In genomic region chr8:128202158-128202886, GRCm38 (mm10) we compare ENCODE assay signal across 17 mouse cellular contexts.
DNase-seq lines count a peak whose midpoint lies in the region; ATAC-seq and TF ChIP-seq lines count a peak whose summit lies in the region.
"Had no signal": no experiment of that assay in that cellular context is flagged by ENCODE, and none has a peak within 500 bp of the region (broad histone marks: within the 10 kb centered on the region; RNA-seq: fewer than 3 reads in every experiment).

No protein-coding gene starts in this region.

- H3ac ChIP-seq in myocyte (ENCODE audit: control insufficient read depth, insufficient read length): no peak overlapping the region

- WGBS in embryonic facial prominence, embryonic 14.5 days: 77% methylated on average over 4 of the region's 4 CpGs
- 75% methylated on average over 4 of the region's 4 CpGs for WGBS in embryonic facial prominence, embryonic 10.5 days

- no peak overlapping the region for H3K4me2 ChIP-seq in embryonic facial prominence, embryonic 14.5 days (ENCODE audit: low read depth, low read length)
- no peak overlapping the region for H3K4me2 ChIP-seq in myocyte (ENCODE audit: low read depth)
- H3K4me2 ChIP-seq: heart, embryonic 13.5 days; neural tube, embryonic 12.5 days had no signal

- 0 out of 2 replicates have a peak overlapping the region, but pooled peaks have one; percentile 24 for H3K27ac ChIP-seq in embryonic facial prominence, embryonic 14.5 days (replicated peaks; ENCODE audit: low read depth, low read length)
- no peak overlapping the region for H3K27ac ChIP-seq in embryonic facial prominence, embryonic 10.5 days (replicated peaks)
- H3K27ac ChIP-seq: heart, embryonic 13.5 days; neural tube, embryonic 12.5 days had no signal

- H3K79me2 ChIP-seq in myocyte (ENCODE audit: control insufficient read depth, insufficient read depth): no peaks in the 10 kb centered on the region

- no peaks in the 10 kb centered on the region for H3K9me3 ChIP-seq in embryonic facial prominence, embryonic 14.5 days (ENCODE audit: control insufficient read depth, low read length)
- no peaks in the 10 kb centered on the region for H3K9me3 ChIP-seq in embryonic facial prominence, embryonic 10.5 days
- H3K9me3 ChIP-seq: heart, embryonic 13.5 days; neural tube, embryonic 12.5 days had no signal

- ATAC-seq in embryonic facial prominence, embryonic 14.5 days (ENCODE audit: low read depth): no peak
- ATAC-seq: inflammation-experienced regulatory T-cells, adult 6 months; midbrain, embryonic 16.5 days had no signal

- H3K4me1 ChIP-seq in embryonic facial prominence, embryonic 14.5 days (ENCODE audit: control insufficient read depth, insufficient read depth, low read length): peaks cover 7% of the 10 kb centered on the region; the same call in 1 of the 2 replicates
- H3K4me1 ChIP-seq in embryonic facial prominence, embryonic 10.5 days: peaks cover 7% of the 10 kb centered on the region; the same call in 1 of the 2 replicates
- H3K4me1 ChIP-seq: heart, embryonic 13.5 days; neural tube, embryonic 12.5 days had no signal

- no peak for TF ChIP-seq POLR2A in myocyte (IDR thresholded peaks at IDR 0.05; ENCODE audit: insufficient read length, low read depth)

- no peak for DNase-seq in embryonic facial prominence, embryonic 14.5 days (ENCODE audit: low spot score)
- DNase-seq in embryonic facial prominence, embryonic 10.5 days (ENCODE audit: low spot score): no peak
- peak; percentile 18 for DNase-seq in right cerebral cortex, postnatal 25 days
- no peak for DNase-seq in right cerebral cortex, postnatal 4 days
- peak; percentile 42 for DNase-seq in brain, adult 2 months (ENCODE audit: low read depth, low spot score)
- no peak for DNase-seq in urinary bladder, postnatal 10 days (ENCODE audit: low spot score)
- DNase-seq in c-Kit-positive CD71-positive TER-119-positive erythroid progenitor cells, embryonic 14.5 days (ENCODE audit: low spot score): no peak
- DNase-seq: adrenal gland, postnatal 10 days; cerebellum, postnatal 14 days; heart, postnatal 4 days; kidney, adult 9 months; lung, adult 18-20 months had no signal

- no peaks in the 10 kb centered on the region for H3K36me3 ChIP-seq in embryonic facial prominence, embryonic 14.5 days (ENCODE audit: control insufficient read depth, insufficient read depth, low read length)
- H3K36me3 ChIP-seq in embryonic facial prominence, embryonic 10.5 days (replicated peaks): no peaks in the 10 kb centered on the region
- H3K36me3 ChIP-seq in myocyte (ENCODE audit: control insufficient read depth, insufficient read depth): no peaks in the 10 kb centered on the region
- H3K36me3 ChIP-seq: heart, embryonic 13.5 days; neural tube, embryonic 12.5 days had no signal

- H3K4me3 ChIP-seq in embryonic facial prominence, embryonic 14.5 days (ENCODE audit: low read depth, low read length): no peak overlapping the region
- H3K4me3 ChIP-seq in embryonic facial prominence, embryonic 10.5 days: no peak overlapping the region
- H3K4me3 ChIP-seq in myocyte: no peak overlapping the region
- H3K4me3 ChIP-seq: heart, embryonic 13.5 days; neural tube, embryonic 12.5 days had no signal

- H3K27me3 ChIP-seq in embryonic facial prominence, embryonic 14.5 days (replicated peaks; ENCODE audit: control insufficient read depth, insufficient read depth, low read length): no peaks in the 10 kb centered on the region
- H3K27me3 ChIP-seq in embryonic facial prominence, embryonic 10.5 days (replicated peaks; ENCODE audit: low read depth, poor library complexity, severe bottlenecking): no peaks in the 10 kb centered on the region
- H3K27me3 ChIP-seq in myocyte (ENCODE audit: control insufficient read depth, insufficient read depth, insufficient read length): no peaks in the 10 kb centered on the region
- H3K27me3 ChIP-seq: heart, embryonic 13.5 days; neural tube, embryonic 12.5 days had no signal

- no peak overlapping the region for H3K9ac ChIP-seq in embryonic facial prominence, embryonic 14.5 days (ENCODE audit: low read depth, low read length)
- H3K9ac ChIP-seq: heart, embryonic 13.5 days; neural tube, embryonic 12.5 days had no signal

TF ChIP-seq in myocyte, 11 proteins besides CTCF, POLR2A, EP300 and RAD21:
- TF ChIP-seq MYOD1 (IDR thresholded peaks at IDR 0.05; ENCODE audit: control insufficient read depth in 1 of 3, insufficient read length in 2 of 3, low read depth in 2 of 3) (no peak), MYOG (IDR thresholded peaks at IDR 0.05; ENCODE audit: control insufficient read depth in 1 of 3, insufficient read depth in 1 of 3, insufficient read length in 2 of 3, low read depth in 2 of 3) (no peak), CEBPB (IDR thresholded peaks at IDR 0.05; ENCODE audit: insufficient read depth, poor library complexity, severe bottlenecking) (peak; percentile 59; the same call in 1 of the 2 replicates)

Comparison
In these comparisons a context has a peak if more than half of its experiments do, and no peak if none do; other contexts are left out.
1. DNase-seq: peak in right cerebral cortex, postnatal 25 days (single experiment) and brain, adult 2 months (single experiment); none in embryonic facial prominence, embryonic 14.5 days (single experiment), embryonic facial prominence, embryonic 10.5 days (single experiment), right cerebral cortex, postnatal 4 days (single experiment), urinary bladder, postnatal 10 days (single experiment) and c-Kit-positive CD71-positive TER-119-positive erythroid progenitor cells, embryonic 14.5 days (single experiment).